Mouse (Mus musculus) heart, adult 2 months (tissue): ENCODE results near the gene Mctp1.

Experiments used
- CTCF ChIP-seq: fragments of 200-600 bp; IDR thresholded peaks from 2 replicates; pipeline ENCODE4 v1.8.1; 2022; ENCODE audit warnings: antibody characterized with exemption, mild to moderate bottlenecking, moderate library complexity
- EP300 ChIP-seq: fragments of 200-500 bp; IDR thresholded peaks from 2 replicates; pipeline ENCODE4 v1.6.1; 2011; ENCODE audit warnings: low read depth, low read length, control low read depth; ENCODE audit not compliant: insufficient read depth
- POLR2A ChIP-seq: fragments of 200-500 bp; IDR thresholded peaks from 2 replicates; pipeline ENCODE4 v1.6.1; 2011; ENCODE audit warnings: mild to moderate bottlenecking, low read depth, low read length, control low read depth; ENCODE audit not compliant: insufficient read depth

DNA sequence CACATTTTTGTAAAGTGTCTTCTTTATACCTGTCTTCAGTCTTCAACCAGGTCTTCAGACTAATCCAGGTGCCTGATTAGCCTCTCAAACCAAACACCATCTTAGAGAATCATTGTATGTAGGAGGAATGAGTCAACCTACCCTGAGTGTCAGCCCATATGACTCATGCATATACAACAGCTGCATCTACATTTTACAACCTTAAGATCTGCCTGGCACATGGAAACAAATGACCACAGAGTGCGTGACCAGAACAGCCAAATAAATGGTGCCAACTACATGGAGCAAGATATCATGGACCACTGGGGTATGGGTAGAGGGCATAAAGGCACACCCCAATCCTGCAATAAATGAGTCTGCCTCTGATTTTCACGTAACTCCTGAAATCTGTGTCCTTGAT lies 131.6 kb downstream of the Mctp1 start:
- TF ChIP-seq POLR2A: no peak
- no peak for TF ChIP-seq CTCF
- no peak for TF ChIP-seq EP300
